Mouse (Mus musculus) myocyte (in vitro differentiated cells): ENCODE results near the gene Ppfia1. TPM values are rescaled to one million over a fixed set of nuclear protein-coding genes. Genes with fewer than 3 reads are reported as not detected.

ENCODE experiments used
- H3K27me3 ChIP-seq: one replicate; pipeline ENCODE4 v1.6.1; 2011; ENCODE audit not compliant: control insufficient read depth, insufficient read depth, insufficient read length
- H3K36me3 ChIP-seq: one replicate; pipeline ENCODE4 v1.6.1; 2011; ENCODE audit not compliant: control insufficient read depth, insufficient read depth
- H3K4me2 ChIP-seq: one replicate; pipeline ENCODE4 v1.6.1; 2011; ENCODE audit warnings: low read depth, control low read depth
- H3K4me3 ChIP-seq: one replicate; pipeline ENCODE4 v1.5.1; 2011; ENCODE audit warnings: mild to moderate bottlenecking, control low read depth, moderate library complexity
- H3K79me2 ChIP-seq: one replicate; pipeline ENCODE4 v1.6.1; 2011; ENCODE audit not compliant: control insufficient read depth, insufficient read depth
- H3ac ChIP-seq: one replicate; pipeline ENCODE4 v1.6.1; 2011; ENCODE audit not compliant: control insufficient read depth, insufficient read length
- CEBPB ChIP-seq: IDR thresholded peaks from 2 replicates; pipeline ENCODE4 v1.6.1; 2011; ENCODE audit warnings: mild to moderate bottlenecking, moderate library complexity; ENCODE audit not compliant: poor library complexity, insufficient read depth, severe bottlenecking
- E2F4 ChIP-seq: IDR thresholded peaks from one replicate; pipeline ENCODE4 v1.6.1; 2011; ENCODE audit warnings: mild to moderate bottlenecking, control low read depth, moderate library complexity; ENCODE audit not compliant: insufficient read depth
- MAX ChIP-seq: IDR thresholded peaks from one replicate; pipeline ENCODE4 v1.6.1; 2011; ENCODE audit warnings: low read depth, mild to moderate bottlenecking, control low read depth
- MYOD1 ChIP-seq, 3 experiments: IDR thresholded peaks; one replicate each; pipeline ENCODE4 v1.6.1; 2011; ENCODE audit warnings: control low read depth in 2 of 3, low read depth in 2 of 3, mild to moderate bottlenecking in 2 of 3, moderate library complexity in 1 of 3; ENCODE audit not compliant: insufficient read length in 2 of 3, control insufficient read depth in 1 of 3
- MYOG ChIP-seq, 3 experiments: IDR thresholded peaks; one replicate each; pipeline ENCODE4 v1.6.1; 2011; ENCODE audit warnings: control low read depth in 2 of 3, low read depth in 2 of 3, mild to moderate bottlenecking in 2 of 3; ENCODE audit not compliant: insufficient read length in 2 of 3, control insufficient read depth in 1 of 3, insufficient read depth in 1 of 3
- POLR2A ChIP-seq: IDR thresholded peaks from one replicate; pipeline ENCODE4 v1.6.1; 2011; ENCODE audit warnings: low read depth, mild to moderate bottlenecking, control low read depth, moderate library complexity; ENCODE audit not compliant: insufficient read length
- POLR2AphosphoS2 ChIP-seq: IDR thresholded peaks from one replicate; pipeline ENCODE4 v1.6.1; 2011; ENCODE audit warnings: low read depth, control low read depth; ENCODE audit not compliant: insufficient read length
- REST ChIP-seq: IDR thresholded peaks from one replicate; pipeline ENCODE4 v1.6.1; 2011; ENCODE audit warnings: mild to moderate bottlenecking, control low read depth, moderate library complexity; ENCODE audit not compliant: insufficient read depth, insufficient read length
- SRF ChIP-seq: IDR thresholded peaks from one replicate; pipeline ENCODE4 v1.6.1; 2011; ENCODE audit warnings: low read depth; ENCODE audit not compliant: control insufficient read depth, insufficient read length
- TCF12 ChIP-seq: IDR thresholded peaks from one replicate; pipeline ENCODE4 v1.6.1; 2011; ENCODE audit warnings: mild to moderate bottlenecking, control low read depth; ENCODE audit not compliant: poor library complexity, insufficient read depth, severe bottlenecking
- TCF3 ChIP-seq: IDR thresholded peaks from one replicate; pipeline ENCODE4 v1.6.1; 2011; ENCODE audit warnings: low read depth, control low read depth; ENCODE audit not compliant: insufficient read length
- USF1 ChIP-seq: IDR thresholded peaks from one replicate; pipeline ENCODE4 v1.6.1; 2011; ENCODE audit warnings: low read depth, mild to moderate bottlenecking, control low read depth, moderate library complexity
- polyA plus RNA-seq: library from polyadenylated mRNA; unstranded; fragments of >200 nt; fragmentation: generic; extraction: Trizol; gene quantifications from one replicate; pipeline ENCODE4 v1.2.1, GENCODE M21; 2012; ENCODE audit warnings: missing spikeins

The Ppfia1 gene
- polyA plus RNA-seq, 1 experiment = 17.8 TPM

DNA sequence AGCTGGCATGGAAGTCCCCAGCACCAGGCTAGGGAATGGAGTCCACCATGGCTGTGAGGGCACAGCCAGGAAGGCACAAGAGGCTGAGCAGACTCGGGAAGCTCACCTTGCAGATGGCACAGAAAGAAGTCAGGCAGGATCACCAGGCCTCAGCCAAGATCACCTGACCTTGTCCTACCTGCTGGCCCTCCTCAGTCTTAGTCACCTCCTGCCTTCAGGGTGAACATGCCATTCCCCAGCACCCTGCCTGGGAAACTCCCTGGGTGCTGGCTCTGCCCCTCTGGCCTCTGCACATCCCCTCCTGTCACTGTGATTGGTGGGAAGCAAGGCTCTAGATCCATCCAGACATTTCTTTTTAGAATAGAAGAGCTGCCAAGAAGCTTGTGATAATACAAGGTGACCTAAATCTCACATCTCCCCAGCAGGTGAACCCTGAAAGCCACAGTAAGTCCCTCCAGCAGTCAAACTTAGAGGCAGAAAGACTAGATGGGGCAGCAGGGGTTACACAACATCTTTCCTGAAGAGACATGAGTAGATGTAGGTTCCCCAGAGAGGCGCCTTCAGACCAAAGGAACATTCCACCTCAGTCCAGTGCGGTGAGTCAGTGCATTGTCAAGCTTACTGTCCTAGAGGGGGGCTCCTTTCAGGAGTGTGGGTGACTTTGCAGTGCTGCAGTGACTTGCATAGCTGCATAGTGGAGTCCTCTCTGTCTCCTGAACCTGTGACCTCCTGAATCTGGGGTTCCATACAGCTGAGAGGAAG is 13.6 kb upstream of the Ppfia1 start:
- no peak overlapping the region for H3ac ChIP-seq
- TF ChIP-seq SRF = no peak
- TF ChIP-seq E2F4 = no peak
- no peak for TF ChIP-seq MYOG (IDR thresholded peaks at IDR 0.05; ENCODE audit: control insufficient read depth in 1 of 3, insufficient read depth in 1 of 3, insufficient read length in 2 of 3, low read depth in 2 of 3)
- TF ChIP-seq POLR2AphosphoS2 = no peak
- TF ChIP-seq MAX = no peak
- TF ChIP-seq TCF12 = no peak
- TF ChIP-seq MYOD1 (IDR thresholded peaks at IDR 0.05; ENCODE audit: control insufficient read depth in 1 of 3, insufficient read length in 2 of 3, low read depth in 2 of 3) = no peak
- no peak for TF ChIP-seq CEBPB
- TF ChIP-seq USF1 = no peak
- H3K79me2 ChIP-seq = no peaks in the 10 kb centered on the region
- H3K4me3 ChIP-seq = no peak overlapping the region
- no peaks in the 10 kb centered on the region for H3K27me3 ChIP-seq
- no peaks in the 10 kb centered on the region for H3K36me3 ChIP-seq
- no peak overlapping the region for H3K4me2 ChIP-seq

DNA sequence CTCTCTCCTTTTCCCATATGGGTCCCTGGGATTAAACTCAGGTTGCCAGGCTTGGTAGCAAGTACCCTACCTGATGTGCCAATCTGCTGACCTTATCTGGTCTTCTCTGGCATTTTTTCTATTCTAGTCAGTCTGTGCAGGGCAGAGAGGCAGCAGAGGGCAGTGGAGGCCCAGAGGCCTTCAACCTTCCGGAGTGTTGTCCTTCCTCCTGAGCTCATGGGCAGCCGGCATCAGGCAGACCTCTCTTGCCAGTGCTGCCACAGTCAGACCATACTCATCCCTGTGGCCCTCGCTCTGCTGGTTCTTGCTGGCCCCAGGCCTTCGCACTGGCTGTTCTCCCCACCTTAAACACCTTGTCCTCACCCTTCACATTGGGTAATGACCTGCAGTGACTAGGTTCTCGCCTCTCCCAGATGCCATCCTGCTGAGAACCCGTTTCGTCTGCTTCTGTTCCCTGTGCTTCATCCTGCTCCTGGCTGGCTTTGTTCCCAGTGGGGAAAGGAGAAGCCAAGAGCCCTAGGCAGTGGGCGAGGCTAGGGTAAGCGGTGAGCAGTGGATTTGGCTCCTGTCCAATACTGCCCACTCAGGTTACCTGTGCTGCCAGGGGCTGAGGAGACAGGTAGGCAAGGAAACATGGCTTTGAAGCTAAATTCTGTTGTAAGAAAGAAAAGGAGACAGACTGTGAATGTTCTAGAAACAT is 10.1 kb upstream of the Ppfia1 start:
- Histone ChIP-seq H3K27me3 (no peaks in the 10 kb centered on the region), H3K36me3 (no peaks in the 10 kb centered on the region), H3K79me2 (no peaks in the 10 kb centered on the region), H3K4me3 (no peak overlapping the region), H3ac (no peak overlapping the region), H3K4me2 (no peak overlapping the region)
- no peak for TF ChIP-seq TCF12
- TF ChIP-seq TCF3 = no peak
- no peak for TF ChIP-seq USF1
- TF ChIP-seq MAX = no peak
- no peak for TF ChIP-seq REST
- TF ChIP-seq POLR2AphosphoS2 = no peak
- no peak for TF ChIP-seq MYOG (IDR thresholded peaks at IDR 0.05; ENCODE audit: control insufficient read depth in 1 of 3, insufficient read depth in 1 of 3, insufficient read length in 2 of 3, low read depth in 2 of 3)
- TF ChIP-seq MYOD1 (IDR thresholded peaks at IDR 0.05; ENCODE audit: control insufficient read depth in 1 of 3, insufficient read length in 2 of 3, low read depth in 2 of 3) = no peak

DNA sequence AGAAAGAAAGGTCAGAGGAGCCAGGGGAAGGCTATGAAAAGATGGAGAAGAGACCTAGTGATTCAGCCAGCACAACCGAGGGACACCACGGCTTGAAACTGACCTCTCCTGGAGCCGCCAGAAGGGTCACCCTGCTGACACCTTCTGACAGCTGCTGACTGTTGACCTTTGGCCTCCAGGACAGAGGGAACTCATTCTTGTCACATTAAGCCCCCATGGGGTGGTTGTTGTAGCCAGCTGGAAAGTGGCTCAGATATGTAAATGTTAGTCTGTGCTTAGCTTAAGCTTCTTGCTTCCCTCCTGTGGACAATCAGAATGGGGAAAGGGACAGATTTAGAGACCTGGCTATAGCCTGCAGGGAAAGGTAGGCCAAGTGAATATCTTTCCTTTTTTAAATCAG is 8.5 kb upstream of the Ppfia1 start:
- TF ChIP-seq TCF12 = no peak
- peak in 1 of 3 experiments; percentile 29 for TF ChIP-seq MYOD1 (IDR thresholded peaks at IDR 0.05; ENCODE audit: control insufficient read depth in 1 of 3, insufficient read length in 2 of 3, low read depth in 2 of 3)
- Histone ChIP-seq H3ac (no peak overlapping the region), H3K79me2 (no peaks in the 10 kb centered on the region), H3K4me2 (no peak overlapping the region), H3K4me3 (no peak overlapping the region), H3K27me3 (no peaks in the 10 kb centered on the region), H3K36me3 (no peaks in the 10 kb centered on the region)

DNA sequence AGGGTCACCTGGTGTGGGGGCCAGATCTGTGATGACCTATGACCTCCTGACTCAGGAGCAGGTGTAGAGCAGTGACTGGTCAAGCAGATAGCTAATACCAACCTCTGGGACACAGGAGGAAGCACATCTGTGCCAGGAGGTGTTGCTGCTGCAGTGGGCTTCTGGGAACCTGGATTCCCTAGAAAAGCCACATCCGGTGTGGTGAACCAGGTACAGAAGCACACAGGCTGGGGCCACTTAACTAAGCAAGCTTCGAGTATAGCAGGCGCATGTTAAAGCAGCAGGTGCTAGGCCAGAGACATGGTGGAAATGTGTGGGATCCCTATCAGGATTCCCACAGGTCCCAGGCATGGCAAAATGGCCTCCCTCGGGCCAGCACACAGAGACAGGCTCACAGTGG is 7.1 kb upstream of the Ppfia1 start:
- Histone ChIP-seq H3K4me2 (no peak overlapping the region), H3ac (no peak overlapping the region), H3K4me3 (no peak overlapping the region), H3K79me2 (no peaks in the 10 kb centered on the region), H3K27me3 (no peaks in the 10 kb centered on the region), H3K36me3 (no peaks in the 10 kb centered on the region)
- no peak for TF ChIP-seq MYOD1 (IDR thresholded peaks at IDR 0.05; ENCODE audit: control insufficient read depth in 1 of 3, insufficient read length in 2 of 3, low read depth in 2 of 3)
- TF ChIP-seq CEBPB = no peak
- TF ChIP-seq POLR2A = no peak
- no peak for TF ChIP-seq TCF12
- TF ChIP-seq E2F4 = no peak
- TF ChIP-seq POLR2AphosphoS2 = no peak
- no peak for TF ChIP-seq TCF3
- TF ChIP-seq MAX = no peak
- no peak for TF ChIP-seq MYOG (IDR thresholded peaks at IDR 0.05; ENCODE audit: control insufficient read depth in 1 of 3, insufficient read depth in 1 of 3, insufficient read length in 2 of 3, low read depth in 2 of 3)
- no peak for TF ChIP-seq REST
- TF ChIP-seq USF1 = no peak
- no peak for TF ChIP-seq SRF

DNA sequence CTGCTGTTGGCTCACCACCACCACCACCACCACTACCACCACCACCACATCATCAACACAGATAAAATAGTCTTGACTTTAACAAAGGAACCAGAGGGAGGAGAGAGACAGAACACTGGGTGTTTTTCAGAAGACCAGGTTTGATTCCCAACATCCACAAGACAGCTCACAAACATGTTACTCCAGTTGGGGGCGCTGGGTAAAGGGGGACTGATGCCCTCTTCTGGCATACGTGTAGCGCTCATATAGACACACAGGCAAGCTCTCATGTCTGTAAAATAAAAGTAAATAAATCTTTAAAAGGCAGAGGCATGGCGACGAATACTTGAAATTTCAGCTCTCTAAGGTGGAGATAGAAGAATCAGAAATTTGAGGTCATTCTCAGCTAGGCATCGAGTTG is 5.0 kb upstream of the Ppfia1 start:
- TF ChIP-seq MYOG (IDR thresholded peaks at IDR 0.05; ENCODE audit: control insufficient read depth in 1 of 3, insufficient read depth in 1 of 3, insufficient read length in 2 of 3, low read depth in 2 of 3) = no peak
- no peak for TF ChIP-seq CEBPB
- no peak for TF ChIP-seq USF1
- TF ChIP-seq MAX = no peak
- no peak for TF ChIP-seq MYOD1 (IDR thresholded peaks at IDR 0.05; ENCODE audit: control insufficient read depth in 1 of 3, insufficient read length in 2 of 3, low read depth in 2 of 3)
- no peak for TF ChIP-seq E2F4
- TF ChIP-seq REST = no peak
- TF ChIP-seq TCF3 = no peak
- TF ChIP-seq POLR2AphosphoS2 = no peak
- TF ChIP-seq POLR2A = no peak
- TF ChIP-seq SRF = no peak
- TF ChIP-seq TCF12 = no peak
- Histone ChIP-seq H3K36me3 (no peaks in the 10 kb centered on the region), H3ac (no peak overlapping the region), H3K4me2 (no peak overlapping the region), H3K4me3 (no peak overlapping the region), H3K27me3 (no peaks in the 10 kb centered on the region), H3K79me2 (no peaks in the 10 kb centered on the region)
